In the genomic region with DNA sequence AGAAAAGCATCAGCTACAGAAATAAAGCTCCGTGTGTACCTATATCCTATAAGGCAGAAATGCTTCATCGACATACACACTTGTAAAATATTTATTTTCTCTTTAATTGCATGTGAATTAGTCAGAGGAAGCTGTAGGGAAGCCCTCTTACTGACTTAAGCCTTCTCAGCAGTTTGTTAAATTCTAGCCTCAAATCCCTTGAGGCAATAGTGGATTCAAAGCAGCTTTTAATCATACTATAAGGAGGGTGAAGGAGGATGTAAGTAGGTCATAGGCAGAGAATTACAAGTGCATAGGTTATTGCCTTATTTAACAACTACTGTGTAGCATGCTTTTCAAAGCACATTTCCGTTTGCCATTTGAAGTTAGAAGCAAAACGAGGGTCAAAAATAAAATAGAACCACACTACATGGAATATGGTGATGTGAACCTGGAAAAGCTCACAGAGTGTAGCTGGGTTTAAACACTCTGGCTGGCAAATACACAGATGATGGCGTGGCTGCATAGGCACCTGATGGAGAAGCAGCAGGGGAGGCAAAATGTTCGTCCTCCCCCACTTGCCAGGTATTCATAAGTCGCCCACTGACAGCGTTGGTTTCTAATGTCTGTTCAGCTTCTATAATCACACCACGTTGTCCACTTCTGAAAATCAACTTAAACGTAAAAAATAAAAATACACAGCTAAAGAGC, we compare ENCODE assay signal across 11 mouse cellular contexts.
DNase-seq lines count a peak whose midpoint lies in the region; ATAC-seq and TF ChIP-seq lines count a peak whose summit lies in the region.
"Had no signal": no experiment of that assay in that cellular context is flagged by ENCODE, and none has a peak within 500 bp of the region (broad histone marks: within the 10 kb centered on the region; RNA-seq: fewer than 3 reads in every experiment).

No protein-coding gene starts in this region.

- H3K27me3 ChIP-seq in forebrain, postnatal 0 days (ENCODE audit: insufficient read depth, low read length) = no peaks in the 10 kb centered on the region
- H3K27me3 ChIP-seq in midbrain, embryonic 14.5 days (ENCODE audit: control insufficient read depth, insufficient read depth, low read length) = no peaks in the 10 kb centered on the region

- peak overlapping the region; percentile 58 for H3K4me2 ChIP-seq in forebrain, postnatal 0 days (ENCODE audit: low read depth)
- peak overlapping the region; percentile 46 for H3K4me2 ChIP-seq in midbrain, embryonic 14.5 days (ENCODE audit: low read length)
- H3K4me2 ChIP-seq: liver, embryonic 13.5 days had no signal

- peaks cover 24% of the 10 kb centered on the region for H3K4me1 ChIP-seq in forebrain, postnatal 0 days (ENCODE audit: insufficient read depth)
- H3K4me1 ChIP-seq in midbrain, embryonic 14.5 days (ENCODE audit: control insufficient read depth, insufficient read depth, low read length) = peaks cover 53% of the 10 kb centered on the region
- H3K4me1 ChIP-seq: liver, embryonic 13.5 days had no signal

- WGBS in forebrain, postnatal 0 days = 7% methylated on average over 10 of the region's 10 CpGs
- 21% methylated on average over 10 of the region's 10 CpGs for WGBS in midbrain, embryonic 14.5 days

- H3K9me3 ChIP-seq in forebrain, postnatal 0 days (ENCODE audit: low read length) = no peaks in the 10 kb centered on the region
- H3K9me3 ChIP-seq in midbrain, embryonic 14.5 days (ENCODE audit: control insufficient read depth, low read length) = no peaks in the 10 kb centered on the region; the same call in 1 of the 2 replicates
- H3K9me3 ChIP-seq: liver, embryonic 13.5 days had no signal

- TF ChIP-seq CTCF in brain, embryonic 14.5 days (IDR thresholded peaks at IDR 0.05; ENCODE audit: borderline replicate concordance, extremely low read depth, insufficient read depth, insufficient read length) = no peak
- no peak for TF ChIP-seq CTCF in forebrain, postnatal 0 days (IDR thresholded peaks at IDR 0.05; ENCODE audit: low read depth)

- H3K9ac ChIP-seq in forebrain, postnatal 0 days = peak overlapping the region; percentile 60
- H3K9ac ChIP-seq in midbrain, embryonic 14.5 days (replicated peaks; ENCODE audit: low read length) = no peak overlapping the region; the same call in 1 of the 2 replicates
- H3K9ac ChIP-seq: liver, embryonic 13.5 days had no signal

- H3K36me3 ChIP-seq in forebrain, postnatal 0 days (ENCODE audit: insufficient read depth) = no peaks in the 10 kb centered on the region
- H3K36me3 ChIP-seq in midbrain, embryonic 14.5 days (ENCODE audit: control insufficient read depth, insufficient read depth, low read length) = no peaks in the 10 kb centered on the region
- H3K36me3 ChIP-seq: liver, embryonic 13.5 days had no signal

- no peak for ATAC-seq in forebrain, postnatal 0 days
- no peak for ATAC-seq in midbrain, embryonic 14.5 days (ENCODE audit: low FRiP score, low TSS enrichment)

- peak overlapping the region; percentile 29 for H3K4me3 ChIP-seq in forebrain, postnatal 0 days (ENCODE audit: low read depth, low read length)
- H3K4me3 ChIP-seq in midbrain, embryonic 14.5 days (replicated peaks; ENCODE audit: low read depth, low read length) = peak overlapping the region; percentile 7; the same call in 1 of the 2 replicates
- H3K4me3 ChIP-seq: liver, embryonic 13.5 days had no signal

- TF ChIP-seq POLR2A in brain, embryonic 14.5 days (IDR thresholded peaks at IDR 0.05; ENCODE audit: borderline replicate concordance, extremely low read depth, insufficient read depth, insufficient read length, poor library complexity, severe bottlenecking) = no peak

- peak overlapping the region; percentile 100 for H3K27ac ChIP-seq in forebrain, postnatal 0 days (ENCODE audit: low read depth, low read length)
- peak overlapping the region; percentile 55 for H3K27ac ChIP-seq in midbrain, embryonic 14.5 days (replicated peaks; ENCODE audit: low read depth, low read length)
- H3K27ac ChIP-seq: liver, embryonic 13.5 days had no signal

- DNase-seq in brain, embryonic 14.5 days (ENCODE audit: low read depth) = peak; percentile 77
- peak; percentile 84 to 88 for DNase-seq in cerebellum, postnatal 10 days
- peak; percentile 64 for DNase-seq in forebrain, postnatal 0 days
- DNase-seq in midbrain, embryonic 14.5 days = peak; percentile 62
- DNase-seq in adrenal gland, postnatal 4 days (ENCODE audit: low spot score in 2 of 2) = no peak
- no peak for DNase-seq in adrenal gland, adult 18-20 months (ENCODE audit: low spot score in 2 of 2)
- DNase-seq in layer of hippocampus, postnatal 25 days (ENCODE audit: extremely low spot score in 1 of 2, low spot score in 1 of 2) = no peak
- DNase-seq: gastrocnemius, postnatal 10 days; heart, postnatal 10 days; kidney, postnatal 14 days; liver, embryonic 13.5 days had no signal

Comparison
In these comparisons a context has a peak if more than half of its experiments do, and no peak if none do; other contexts are left out.
1. DNase-seq: peak in brain, embryonic 14.5 days (single experiment), cerebellum, postnatal 10 days (2 of 2), forebrain, postnatal 0 days (single experiment) and midbrain, embryonic 14.5 days (single experiment); none in adrenal gland, postnatal 4 days (0 of 2), adrenal gland, adult 18-20 months (0 of 2) and layer of hippocampus, postnatal 25 days (0 of 2).